Mouse (Mus musculus) midbrain, embryonic 14.5 days (tissue): ENCODE results near the gene Gm13277. TPM values are rescaled to one million over a fixed set of nuclear protein-coding genes. Genes with fewer than 3 reads are reported as not detected.
"Not testable (repeated sequence)": the region's sequence is repeated elsewhere in the genome, so short reads cannot be mapped to it uniquely, and the experiment has no call there.

Source experiments
- ATAC-seq: fragments of 200-750 bp; cut with Nextera tagmentation; 2 replicates; pipeline ENCODE4 v1.8.0; 2017; ENCODE audit warnings: moderate number of reproducible peaks, moderate library complexity; ENCODE audit not compliant: low FRiP score, low TSS enrichment
- DNase-seq: peaks from one replicate; pipeline ENCODE4 v3.0.0-alpha.2; 2015
- H3K27ac ChIP-seq: fragments of 300-500 bp; sonication (generic); replicated peaks from 2 replicates; pipeline ENCODE4 v1.5.1; 2014; ENCODE audit warnings: mild to moderate bottlenecking, low read depth, low read length, moderate library complexity
- H3K27me3 ChIP-seq: fragments of 300-500 bp; sonication (generic); 2 replicates; pipeline ENCODE4 v1.6.1; 2014; ENCODE audit warnings: low read length, control low read depth, mixed read lengths; ENCODE audit not compliant: control insufficient read depth, insufficient read depth
- H3K36me3 ChIP-seq: fragments of 300-500 bp; sonication (generic); 2 replicates; pipeline ENCODE4 v1.6.1; 2014; ENCODE audit warnings: low read length, control low read depth; ENCODE audit not compliant: control insufficient read depth, insufficient read depth
- H3K4me1 ChIP-seq: fragments of 300-500 bp; sonication (generic); 2 replicates; pipeline ENCODE4 v1.6.1; 2014; ENCODE audit warnings: mild to moderate bottlenecking, antibody characterized with exemption, low read length, control low read depth; ENCODE audit not compliant: control insufficient read depth, insufficient read depth
- H3K4me2 ChIP-seq: fragments of 300-500 bp; sonication (generic); 2 replicates; pipeline ENCODE4 v1.6.1; 2014; ENCODE audit warnings: mild to moderate bottlenecking, low read length, moderate library complexity
- H3K4me3 ChIP-seq: fragments of 300-500 bp; sonication (generic); replicated peaks from 2 replicates; pipeline ENCODE4 v1.5.1; 2014; ENCODE audit warnings: low read depth, low read length
- H3K9ac ChIP-seq: fragments of 300-500 bp; sonication (generic); replicated peaks from 2 replicates; pipeline ENCODE4 v1.6.1; 2014; ENCODE audit warnings: mild to moderate bottlenecking, low read length, moderate library complexity
- H3K9me3 ChIP-seq: fragments of 300-500 bp; sonication (generic); 2 replicates; pipeline ENCODE4 v1.6.1; 2016; ENCODE audit warnings: low read length, control low read depth, mixed read lengths; ENCODE audit not compliant: control insufficient read depth
- WGBS: fragments of 180-500 bp; shearing (Covaris S2); extraction: QIAGEN DNeasy Blood & Tissue Kit; methylation state at CpG from one replicate; pipeline ENCODE4 v1.1.7; 2014; 5-methylcytosine and 5-hydroxymethylcytosine counted together
- polyA plus RNA-seq: library from polyadenylated mRNA; unstranded; fragments of >200 nt; fragmentation: Nextera tagmentation; extraction: Ambion mirVana; gene quantifications from 2 replicates; pipeline ENCODE4 v1.2.1, GENCODE M21; 2014

Gene Gm13277
- polyA plus RNA-seq, 1 experiment from 2014 or later: not detected

- H3K27me3 ChIP-seq, H3K36me3 ChIP-seq, H3K4me1 ChIP-seq, H3K9me3 ChIP-seq: not testable (repeated sequence)
- peak; percentile 90 for DNase-seq
- peak overlapping the region; percentile 55; the same call in 1 of the 2 replicates for H3K27ac ChIP-seq
- peak overlapping the region; percentile 38 for H3K4me3 ChIP-seq
- peak; percentile 100 for ATAC-seq
- H3K9ac ChIP-seq: peak overlapping the region; percentile 49
- H3K4me2 ChIP-seq: peak overlapping the region; percentile 75
- 0% methylated on average over 19 of the region's 21 CpGs for WGBS
Observed at GRCm38 (mm10) chr4:88757628-88758031, 30.8 kb upstream of the Gm13277 start.

DNA sequence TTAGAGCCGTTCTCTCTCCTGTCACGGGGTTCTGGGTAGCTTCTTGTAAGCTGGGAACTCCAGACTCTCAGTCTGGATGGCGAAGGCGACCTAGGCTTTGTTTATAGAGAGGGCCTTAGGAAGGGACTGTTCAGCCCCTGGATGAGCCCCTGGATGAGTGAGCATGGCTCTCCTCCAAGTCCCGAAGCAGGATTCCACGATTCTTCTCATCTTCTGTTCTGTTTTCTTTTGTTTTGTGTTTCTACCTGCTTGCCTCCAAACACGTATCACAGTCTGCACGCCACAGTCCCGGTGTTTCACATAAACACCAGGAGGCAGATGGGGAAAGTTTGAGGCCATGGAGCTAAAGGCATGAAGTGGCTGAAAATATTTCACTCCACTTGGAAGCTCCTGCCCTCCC, 29.7 kb upstream of the Gm13277 start:
- H3K9ac ChIP-seq, H3K9me3 ChIP-seq, H3K36me3 ChIP-seq, H3K4me2 ChIP-seq, H3K27ac ChIP-seq, H3K4me3 ChIP-seq, ATAC-seq, DNase-seq, H3K4me1 ChIP-seq, H3K27me3 ChIP-seq: not testable (repeated sequence)
- 89% methylated on average over 9 of the region's 9 CpGs for WGBS

DNA sequence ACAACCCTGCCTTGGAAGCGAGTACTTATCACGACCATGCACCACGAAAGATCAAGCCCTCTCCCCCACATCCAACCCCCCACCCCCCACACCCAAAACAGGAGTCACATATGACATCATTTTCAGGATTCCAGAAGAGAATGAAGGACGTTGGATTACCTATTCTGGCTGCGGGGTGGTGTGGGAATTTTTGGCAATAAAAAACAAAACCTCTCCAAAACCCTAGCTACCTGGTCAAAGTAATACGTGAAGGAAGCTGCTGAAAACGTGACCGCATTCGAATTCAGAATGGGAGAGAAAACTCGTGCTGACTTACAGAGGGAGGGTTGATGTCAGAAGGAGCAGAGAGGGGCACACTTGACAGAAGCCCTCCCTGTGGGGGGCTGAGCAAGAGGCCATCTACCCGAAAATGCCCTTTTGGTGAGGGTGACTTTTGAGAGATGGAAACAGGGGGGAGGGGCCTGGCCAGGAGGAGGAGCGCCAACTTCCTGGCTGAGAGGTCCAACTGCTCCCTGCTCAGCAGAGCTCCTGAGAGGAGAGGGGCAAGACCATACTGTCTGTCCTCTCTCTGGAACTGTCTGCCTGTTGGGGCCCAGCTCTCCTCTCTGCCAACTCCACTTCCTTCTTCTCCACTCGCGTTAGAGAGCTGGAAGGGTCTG, 28.7 kb upstream of the Gm13277 start, which contains the start of gene Gm13283:
TSS of gene Gm13283 (plus strand) at position 510 of the 659 bp plus-strand sequence.
- ATAC-seq, H3K4me1 ChIP-seq, H3K9me3 ChIP-seq, H3K9ac ChIP-seq, H3K27ac ChIP-seq, H3K27me3 ChIP-seq, H3K36me3 ChIP-seq, DNase-seq: not testable (repeated sequence)
- H3K4me2 ChIP-seq: peak within 1 kb of the TSS; percentile 51
- 21% methylated on average over 8 of the region's 14 CpGs for WGBS
- peak within 1 kb of the TSS; percentile 21; the same call in 1 of the 2 replicates for H3K4me3 ChIP-seq

DNA sequence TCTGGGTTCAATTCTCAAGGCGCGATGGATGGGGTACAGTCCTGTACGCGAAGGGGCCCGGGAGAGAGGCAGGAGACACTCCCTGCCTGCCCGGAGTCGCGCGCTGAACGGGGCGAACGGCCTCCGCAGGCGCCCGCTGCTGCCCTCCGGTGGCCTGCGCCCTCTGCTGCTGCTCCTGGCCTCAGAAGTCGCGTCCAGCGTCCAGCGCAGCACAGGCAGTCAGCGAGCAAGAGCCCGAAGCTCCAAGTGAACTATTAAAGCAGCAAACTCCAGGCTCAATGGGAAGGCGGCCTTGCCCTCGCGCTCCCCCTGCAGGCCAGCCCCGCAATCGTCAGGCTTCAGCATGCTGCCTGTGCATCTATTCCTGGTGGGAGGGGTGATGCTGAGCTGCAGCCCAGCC, 28.0 kb upstream of the Gm13277 start:
- DNase-seq: peak; percentile 81
- not testable (repeated sequence) for H3K27ac ChIP-seq, H3K9me3 ChIP-seq, H3K27me3 ChIP-seq, ATAC-seq, H3K9ac ChIP-seq, H3K36me3 ChIP-seq, H3K4me1 ChIP-seq
- Histone ChIP-seq H3K4me2 (peak overlapping the region; percentile 51), H3K4me3 (peak overlapping the region; percentile 21; the same call in 1 of the 2 replicates)
- WGBS: 0% methylated on average over 24 of the region's 28 CpGs

DNA sequence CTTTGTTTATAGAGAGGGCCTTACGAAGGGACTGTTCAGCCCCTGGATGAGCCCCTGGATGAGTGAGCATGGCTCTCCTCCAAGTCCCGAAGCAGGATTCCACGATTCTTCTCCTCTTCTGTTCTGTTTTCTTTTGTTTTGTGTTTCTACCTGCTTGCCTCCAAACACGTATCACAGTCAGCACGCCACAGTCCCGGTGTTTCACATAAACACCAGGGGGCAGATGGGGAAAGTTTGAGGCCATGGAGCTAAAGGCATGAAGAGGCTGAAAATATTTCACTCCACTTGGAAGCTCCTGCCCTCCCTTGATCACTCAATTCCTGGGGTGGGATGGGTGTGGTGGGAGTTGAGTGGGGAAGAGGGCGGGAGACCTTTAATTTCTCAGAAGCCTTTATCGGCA, 26.7 kb upstream of the Gm13277 start:
- H3K9me3 ChIP-seq, H3K4me3 ChIP-seq, H3K27ac ChIP-seq, DNase-seq, H3K27me3 ChIP-seq, ATAC-seq, H3K36me3 ChIP-seq, H3K4me1 ChIP-seq, H3K4me2 ChIP-seq, H3K9ac ChIP-seq: not testable (repeated sequence)
- WGBS: 73% methylated on average over 6 of the region's 8 CpGs

DNA sequence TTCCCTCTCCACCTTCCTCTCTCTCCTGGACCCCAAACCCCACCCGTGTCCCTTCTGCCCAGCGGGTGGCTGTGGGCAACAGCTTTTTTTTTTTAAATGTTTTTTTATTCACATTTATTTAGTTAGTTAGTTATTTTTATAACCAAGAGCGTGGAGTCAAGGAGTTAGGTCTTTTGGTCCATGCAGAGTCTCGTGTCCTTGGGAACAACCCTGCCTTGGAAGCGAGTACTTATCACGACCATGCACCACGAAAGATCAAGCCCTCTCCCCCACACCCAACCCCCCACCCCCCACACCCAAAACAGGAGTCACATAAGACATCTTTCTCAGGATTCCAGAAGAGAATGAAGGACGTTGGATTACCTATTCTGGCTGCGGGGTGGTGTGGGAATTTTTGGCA, 26.1 kb upstream of the Gm13277 start:
- H3K9ac ChIP-seq, H3K36me3 ChIP-seq, ATAC-seq, DNase-seq, H3K4me3 ChIP-seq, H3K4me1 ChIP-seq, H3K4me2 ChIP-seq, H3K27ac ChIP-seq, H3K27me3 ChIP-seq, H3K9me3 ChIP-seq: not testable (repeated sequence)
- whole genome bisulfite sequencing: 65% methylated on average over 8 of the region's 9 CpGs

DNA sequence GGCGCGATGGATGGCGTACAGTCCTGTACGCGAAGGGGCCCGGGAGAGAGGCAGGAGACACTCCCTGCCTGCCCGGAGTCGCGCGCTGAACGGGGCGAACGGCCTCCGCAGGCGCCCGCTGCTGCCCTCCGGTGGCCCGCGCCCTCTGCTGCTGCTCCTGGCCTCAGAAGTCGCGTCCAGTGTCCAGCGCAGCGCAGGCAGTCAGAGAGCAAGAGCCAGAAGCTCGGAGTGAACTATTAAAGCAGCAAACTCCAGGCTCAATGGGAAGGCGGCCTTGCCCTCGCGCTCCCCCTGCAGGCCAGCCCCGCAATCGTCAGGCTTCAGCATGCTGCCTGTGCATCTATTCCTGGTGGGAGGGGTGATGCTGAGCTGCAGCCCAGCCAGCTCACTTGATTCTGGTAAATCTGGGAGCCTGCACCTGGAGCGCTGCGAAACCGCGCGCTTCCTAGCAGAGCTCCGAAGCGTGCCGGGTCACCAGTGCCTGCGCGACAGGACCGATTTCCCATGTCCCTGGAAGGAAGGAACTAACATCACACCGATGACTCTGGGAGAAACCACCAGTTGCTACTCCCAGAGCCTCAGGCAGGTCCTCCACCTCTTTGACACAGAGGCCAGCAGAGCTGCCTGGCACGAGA, 24.9 kb upstream of the Gm13277 start:
- peak; percentile 71 for DNase-seq
- not testable (repeated sequence) for H3K9ac ChIP-seq, H3K27ac ChIP-seq, ATAC-seq, H3K27me3 ChIP-seq, H3K9me3 ChIP-seq, H3K36me3 ChIP-seq, H3K4me1 ChIP-seq
- peak overlapping the region; percentile 19 for H3K4me3 ChIP-seq
- peak overlapping the region; percentile 51 for H3K4me2 ChIP-seq
- WGBS: 2% methylated on average over 25 of the region's 42 CpGs

DNA sequence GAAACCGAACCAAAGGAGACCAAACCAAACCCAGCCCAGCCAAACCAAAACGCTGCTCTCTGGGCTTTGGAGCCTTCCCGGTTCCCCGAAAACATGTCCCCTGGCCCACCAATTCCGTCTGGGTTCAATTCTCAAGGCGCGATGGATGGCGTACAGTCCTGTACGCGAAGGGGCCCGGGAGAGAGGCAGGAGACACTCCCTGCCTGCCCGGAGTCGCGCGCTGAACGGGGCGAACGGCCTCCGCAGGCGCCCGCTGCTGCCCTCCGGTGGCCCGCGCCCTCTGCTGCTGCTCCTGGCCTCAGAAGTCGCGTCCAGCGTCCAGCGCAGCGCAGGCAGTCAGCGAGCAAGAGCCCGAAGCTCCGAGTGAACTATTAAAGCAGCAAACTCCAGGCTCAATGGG, 14.9 kb upstream of the Gm13277 start, which contains the start of gene Gm13290:
TSS of gene Gm13290 (plus strand) at position 301 of the 400 bp plus-strand sequence.
- H3K4me3 ChIP-seq, H3K9ac ChIP-seq, DNase-seq, ATAC-seq, H3K9me3 ChIP-seq, H3K27ac ChIP-seq, H3K36me3 ChIP-seq, H3K4me2 ChIP-seq, H3K27me3 ChIP-seq, H3K4me1 ChIP-seq: not testable (repeated sequence)
- WGBS: no CpG with 5 or more reads among the region's 32 CpGs

DNA sequence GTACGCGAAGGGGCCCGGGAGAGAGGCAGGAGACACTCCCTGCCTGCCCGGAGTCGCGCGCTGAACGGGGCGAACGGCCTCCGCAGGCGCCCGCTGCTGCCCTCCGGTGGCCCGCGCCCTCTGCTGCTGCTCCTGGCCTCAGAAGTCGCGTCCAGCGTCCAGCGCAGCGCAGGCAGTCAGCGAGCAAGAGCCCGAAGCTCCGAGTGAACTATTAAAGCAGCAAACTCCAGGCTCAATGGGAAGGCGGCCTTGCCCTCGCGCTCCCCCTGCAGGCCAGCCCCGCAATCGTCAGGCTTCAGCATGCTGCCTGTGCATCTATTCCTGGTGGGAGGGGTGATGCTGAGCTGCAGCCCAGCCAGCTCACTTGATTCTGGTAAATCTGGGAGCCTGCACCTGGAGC, 11.8 kb upstream of the Gm13277 start, which contains the start of gene Gm13289:
TSS of gene Gm13289 (plus strand) at position 301 of the 400 bp plus-strand sequence.
- not testable (repeated sequence) for H3K4me3 ChIP-seq, H3K4me1 ChIP-seq, ATAC-seq, H3K27me3 ChIP-seq, DNase-seq, H3K36me3 ChIP-seq, H3K4me2 ChIP-seq, H3K9me3 ChIP-seq, H3K9ac ChIP-seq, H3K27ac ChIP-seq
- no CpG with 5 or more reads among the region's 29 CpGs for WGBS
